Mouse (Mus musculus) lung, embryonic 14.5 days (tissue): ENCODE data around the gene Cdc42bpg. TPM values are rescaled to one million over a fixed set of nuclear protein-coding genes. Genes with fewer than 3 reads are reported as not detected.

Experiments used
- ATAC-seq: fragments of 200-750 bp; cut with Nextera tagmentation; 2 replicates; pipeline ENCODE4 v1.8.0; 2017; ENCODE audit warnings: mild to moderate bottlenecking, moderate TSS enrichment, moderate library complexity; ENCODE audit not compliant: insufficient read depth
- DNase-seq: peaks from one replicate; pipeline ENCODE4 v3.0.0-alpha.2; 2015
- H3K27ac ChIP-seq: fragments of 300-500 bp; sonication (generic); 2 replicates; pipeline ENCODE4 v1.5.1; 2014; ENCODE audit warnings: low read depth, mild to moderate bottlenecking, moderate library complexity
- H3K27me3 ChIP-seq: fragments of 300-500 bp; sonication (generic); 2 replicates; pipeline ENCODE4 v1.6.1; 2014; ENCODE audit warnings: low read length, control low read depth; ENCODE audit not compliant: insufficient read depth
- H3K36me3 ChIP-seq: fragments of 300-500 bp; sonication (generic); 2 replicates; pipeline ENCODE4 v1.6.1; 2014; ENCODE audit warnings: control low read depth; ENCODE audit not compliant: insufficient read depth
- H3K4me1 ChIP-seq: fragments of 300-500 bp; sonication (generic); 2 replicates; pipeline ENCODE4 v1.6.1; 2014; ENCODE audit warnings: antibody characterized with exemption, control low read depth; ENCODE audit not compliant: insufficient read depth
- H3K4me2 ChIP-seq: fragments of 300-500 bp; sonication (generic); 2 replicates; pipeline ENCODE4 v1.6.1; 2014; ENCODE audit warnings: mild to moderate bottlenecking
- H3K4me3 ChIP-seq: fragments of 300-500 bp; sonication (generic); 2 replicates; pipeline ENCODE4 v1.5.1; 2014; ENCODE audit warnings: low read depth, low read length
- H3K9ac ChIP-seq: fragments of 300-500 bp; sonication (generic); 2 replicates; pipeline ENCODE4 v1.6.1; 2014
- H3K9me3 ChIP-seq: fragments of 300-500 bp; sonication (generic); 2 replicates; pipeline ENCODE4 v1.6.1; 2016; ENCODE audit warnings: low read depth, low read length, control low read depth
- CTCF ChIP-seq: IDR thresholded peaks from 2 replicates; pipeline ENCODE4 v1.5.1; 2016; ENCODE audit warnings: antibody characterized with exemption, low read depth
- WGBS: fragments of 180-500 bp; shearing (Covaris S2); extraction: QIAGEN DNeasy Blood & Tissue Kit; methylation state at CpG from one replicate; pipeline ENCODE4 v1.1.7; 2014; 5-methylcytosine and 5-hydroxymethylcytosine counted together
- polyA plus RNA-seq: library from polyadenylated mRNA; unstranded; fragments of >200 nt; fragmentation: Nextera tagmentation; extraction: Ambion mirVana; gene quantifications from 2 replicates; pipeline ENCODE4 v1.2.1, GENCODE M21; 2014

Gene Cdc42bpg
- 0.82 and 1.2 TPM in 2 replicates for polyA plus RNA-seq

- Histone ChIP-seq H3K4me1 (no peaks in the 10 kb centered on the region), H3K36me3 (peaks cover 12% of the 10 kb centered on the region), H3K27me3 (no peaks in the 10 kb centered on the region), H3K4me3 (peak within 1 kb of the TSS; percentile 62), H3K9ac (peak within 1 kb of the TSS; percentile 54), H3K9me3 (no peaks in the 10 kb centered on the region), H3K27ac (peak within 1 kb of the TSS; percentile 76), H3K4me2 (peak within 1 kb of the TSS; percentile 75)
- no peak for TF ChIP-seq CTCF
- under 1% methylated on average over 37 of the region's 38 CpGs for WGBS
- ATAC-seq = peak; percentile 81
- peak; percentile 87 for DNase-seq
These were observed at the start of gene Cdc42bpg for GRCm38 (mm10) chr19:6306137-6306551. TSS of gene Cdc42bpg (plus strand) at chr19:6306456.

- no peak overlapping the region for H3K9ac ChIP-seq
- no peaks in the 10 kb centered on the region for H3K4me1 ChIP-seq
- H3K9me3 ChIP-seq = no peaks in the 10 kb centered on the region
- H3K4me2 ChIP-seq = no peak overlapping the region
- no peaks in the 10 kb centered on the region for H3K27me3 ChIP-seq
- peaks cover 61% of the 10 kb centered on the region for H3K36me3 ChIP-seq
- H3K27ac ChIP-seq = no peak overlapping the region
- no peak for ATAC-seq
- WGBS = 40% methylated on average over 2 of the region's 2 CpGs
- TF ChIP-seq CTCF = peak; percentile 49
- peak; percentile 43 for DNase-seq
- H3K4me3 ChIP-seq = no peak overlapping the region
These were observed 45.8 kb upstream of the Cdc42bpg start for GRCm38 (mm10) chr19:6260428-6260827.

- Histone ChIP-seq H3K4me1 (no peaks in the 10 kb centered on the region), H3K9ac (no peak overlapping the region), H3K36me3 (peaks cover 58% of the 10 kb centered on the region), H3K9me3 (no peaks in the 10 kb centered on the region), H3K27me3 (no peaks in the 10 kb centered on the region), H3K4me3 (no peak overlapping the region), H3K4me2 (no peak overlapping the region), H3K27ac (no peak overlapping the region)
- WGBS = 77% methylated on average over 4 of the region's 4 CpGs
- ATAC-seq (no peak), DNase-seq (no peak)
- TF ChIP-seq CTCF = peak; percentile 51
These were observed 45.3 kb upstream of the Cdc42bpg start for GRCm38 (mm10) chr19:6260946-6261345.

- WGBS = 93% methylated on average over 14 of the region's 14 CpGs
- H3K4me1 ChIP-seq = no peaks in the 10 kb centered on the region
- no peak for TF ChIP-seq CTCF
- peaks cover 54% of the 10 kb centered on the region for H3K36me3 ChIP-seq
- ATAC-seq (no peak), DNase-seq (no peak)
- no peak overlapping the region for H3K27ac ChIP-seq
- H3K4me3 ChIP-seq = no peak overlapping the region
- no peak overlapping the region for H3K9ac ChIP-seq
- no peaks in the 10 kb centered on the region for H3K9me3 ChIP-seq
- no peaks in the 10 kb centered on the region for H3K27me3 ChIP-seq
- no peak overlapping the region for H3K4me2 ChIP-seq
These were observed 44.9 kb upstream of the Cdc42bpg start for GRCm38 (mm10) chr19:6261379-6261778.

GRCm38 (mm10) chr19:6262222-6262621, 44.0 kb upstream of the Cdc42bpg start:
- H3K27ac ChIP-seq = no peak overlapping the region

GRCm38 (mm10) chr19:6262839-6263433, 43.3 kb upstream of the Cdc42bpg start:
- H3K4me3 ChIP-seq = no peak overlapping the region

More at GRCm38 (mm10) chr19:6262222-6262621, 44.0 kb upstream of the Cdc42bpg start:
- Histone ChIP-seq H3K27me3 (no peaks in the 10 kb centered on the region), H3K9me3 (no peaks in the 10 kb centered on the region), H3K4me2 (no peak overlapping the region), H3K4me1 (no peaks in the 10 kb centered on the region), H3K4me3 (no peak overlapping the region), H3K36me3 (peaks cover 45% of the 10 kb centered on the region), H3K9ac (no peak overlapping the region)
- peak; percentile 95 for TF ChIP-seq CTCF
- DNase-seq = peak; percentile 75
- WGBS = 56% methylated on average over 7 of the region's 7 CpGs
- 0 out of 2 replicates have a peak, but pooled peaks have one; percentile 25 for ATAC-seq

GRCm38 (mm10) chr19:6264200-6264599, 42.1 kb upstream of the Cdc42bpg start:
- H3K4me1 ChIP-seq = no peaks in the 10 kb centered on the region
- no peak for TF ChIP-seq CTCF
- H3K4me3 ChIP-seq = no peak overlapping the region
- no peak overlapping the region for H3K27ac ChIP-seq
- no peaks in the 10 kb centered on the region for H3K9me3 ChIP-seq
- H3K4me2 ChIP-seq = no peak overlapping the region
- peaks cover 25% of the 10 kb centered on the region for H3K36me3 ChIP-seq
- WGBS = 69% methylated on average over 9 of the region's 9 CpGs
- ATAC-seq (no peak), DNase-seq (no peak)
- H3K27me3 ChIP-seq = no peaks in the 10 kb centered on the region
- no peak overlapping the region for H3K9ac ChIP-seq

More at GRCm38 (mm10) chr19:6262839-6263433, 43.3 kb upstream of the Cdc42bpg start:
- peaks cover 38% of the 10 kb centered on the region for H3K36me3 ChIP-seq
- 77% methylated on average over 8 of the region's 8 CpGs for WGBS
- H3K9me3 ChIP-seq = no peaks in the 10 kb centered on the region
- no peak overlapping the region for H3K4me2 ChIP-seq
- ATAC-seq (no peak), DNase-seq (no peak)
- H3K27ac ChIP-seq = no peak overlapping the region
- no peak overlapping the region for H3K9ac ChIP-seq
- H3K4me1 ChIP-seq = no peaks in the 10 kb centered on the region
- H3K27me3 ChIP-seq = no peaks in the 10 kb centered on the region
- TF ChIP-seq CTCF = no peak
